Mouse (Mus musculus) Patski (cell line): Measurements from ENCODE around the gene Ciapin1. TPM values are rescaled to one million over a fixed set of nuclear protein-coding genes. Genes with fewer than 3 reads are reported as not detected.

ENCODE experiments used
- ATAC-seq: fragments of 100-300 bp; one replicate; pipeline ENCODE4 v1.8.0; 2021
- CTCF ChIA-PET: fragments of 350-600 bp; sonication (Branson Sonifier 250); formaldehyde crosslinking; loops from one replicate; lab custom pipeline; 2022; ENCODE audit warnings: inconsistent platforms; lab: Charles Lee
- POLR2A ChIA-PET: fragments of 350-600 bp; sonication (Branson Sonifier 250); formaldehyde crosslinking; loops from one replicate; lab custom pipeline; 2022; ENCODE audit warnings: antibody characterized with exemption, inconsistent platforms; lab: Charles Lee
- DNase-seq: peaks from one replicate; pipeline ENCODE4 v3.0.0-alpha.2; 2011; ENCODE audit warnings: low read depth, low spot score
- H3K27me3 ChIP-seq: fragments of 371-371 bp; one replicate; pipeline ENCODE4 v1.5.1; 2021
- CTCF ChIP-seq: fragments of 100-300 bp; IDR thresholded peaks from one replicate; pipeline ENCODE4 v1.5.1; 2021
- in situ Hi-C: fragments of 300-500 bp; cut with MboI; formaldehyde crosslinking; loops from 3 replicates; pipeline ENCODE4 v1.11.1; 2018; ENCODE audit warnings: low pct_unique_long_range_greater_than_20kb, mixed read lengths
- polyA plus RNA-seq: library from polyadenylated mRNA; unstranded; gene quantifications from one replicate; pipeline ENCODE4 v1.2.3, GENCODE M21; 2021

The Ciapin1 gene
- polyA plus RNA-seq, 1 experiment from 2014 or later = 128 TPM

DNA sequence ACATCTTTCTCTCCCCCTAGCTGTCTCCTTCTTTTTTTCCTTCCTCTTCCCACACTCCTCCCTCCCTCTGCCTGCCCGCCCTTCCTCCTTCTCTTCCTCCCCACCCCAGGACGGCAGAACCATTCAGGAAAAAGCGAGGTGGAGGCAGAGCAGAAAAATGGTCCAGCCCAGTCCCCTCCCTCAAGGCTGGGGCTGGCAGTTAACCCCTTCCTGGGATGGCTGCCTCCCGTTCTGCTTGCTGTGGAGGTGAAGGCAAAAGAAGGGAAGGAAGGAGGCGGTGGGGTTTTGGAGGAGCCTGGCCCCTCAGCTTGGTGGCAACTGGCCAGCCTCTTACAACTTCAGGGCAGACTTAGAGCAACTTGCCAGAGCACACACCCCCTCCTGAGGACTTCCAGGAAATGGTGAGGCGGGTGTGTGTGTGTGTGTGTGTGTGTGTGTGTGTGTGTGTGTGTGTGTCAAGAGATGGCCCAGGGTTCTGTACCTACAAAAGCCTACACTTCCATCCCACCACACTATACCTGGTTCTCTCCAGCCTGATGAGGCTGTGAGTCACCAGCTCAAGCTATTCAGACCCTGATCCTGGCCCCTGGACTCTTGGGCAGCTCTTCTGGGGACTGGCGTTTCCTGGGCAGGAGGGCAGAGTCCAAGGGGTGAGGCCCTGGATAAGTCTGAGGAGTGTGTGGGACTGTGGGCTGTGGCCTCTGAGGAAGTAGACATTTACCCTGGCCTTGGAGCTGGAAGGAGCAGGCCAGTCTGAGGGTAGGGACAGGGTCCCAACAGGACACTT, 33.1 kb upstream of the Ciapin1 start:
- H3K27me3 ChIP-seq = no peaks in the 10 kb centered on the region
- no peak for TF ChIP-seq CTCF
- POLR2A ChIA-PET = interaction anchor here (0.9 to 1.1 kb wide), 2 partner anchors 8 to 44 kb away, joined by 3 to 7 read pairs; no protein-coding TSS in a partner anchor
- in situ Hi-C loops = loop anchor here (5.0 kb wide), 1 partner anchor 36 kb away; no protein-coding TSS in a partner anchor
- CTCF ChIA-PET = interaction anchor here (1.0 to 5.6 kb wide), 5 partner anchors 19 to 167 kb away, joined by 3 to 41 read pairs (median 3); no protein-coding TSS in a partner anchor
- ATAC-seq = no peak
- DNase-seq = no peak

- CTCF ChIA-PET = interaction anchor here (1.0 to 1.8 kb wide), 3 partner anchors 39 to 71 kb away, joined by 3 to 6 read pairs (median 3); no protein-coding TSS in a partner anchor
- no peaks in the 10 kb centered on the region for H3K27me3 ChIP-seq
- POLR2A ChIA-PET = interaction anchor here (1.1 kb wide), 1 partner anchor 45 kb away, joined by 7 read pairs; no protein-coding TSS in a partner anchor
- DNase-seq (no peak), ATAC-seq (no peak)
- in situ Hi-C loops = loop anchor here (5.0 kb wide), 1 partner anchor 37 kb away; no protein-coding TSS in a partner anchor
- TF ChIP-seq CTCF = no peak
Observed at GRCm38 (mm10) chr8:94870474-94871107, 32.4 kb upstream of the Ciapin1 start.

- TF ChIP-seq CTCF = no peak
- no peaks in the 10 kb centered on the region for H3K27me3 ChIP-seq
- no peak for ATAC-seq
- POLR2A ChIA-PET = no interaction called here
- no peak for DNase-seq
- in situ Hi-C loops = loop anchor here (5.0 kb wide), 1 partner anchor 37 kb away; no protein-coding TSS in a partner anchor
- CTCF ChIA-PET = interaction anchor here (1.0 to 1.8 kb wide), 2 partner anchors 55 to 72 kb away, joined by 3 to 6 read pairs; no protein-coding TSS in a partner anchor
Observed at GRCm38 (mm10) chr8:94870003-94870402, 31.8 kb upstream of the Ciapin1 start.

DNA sequence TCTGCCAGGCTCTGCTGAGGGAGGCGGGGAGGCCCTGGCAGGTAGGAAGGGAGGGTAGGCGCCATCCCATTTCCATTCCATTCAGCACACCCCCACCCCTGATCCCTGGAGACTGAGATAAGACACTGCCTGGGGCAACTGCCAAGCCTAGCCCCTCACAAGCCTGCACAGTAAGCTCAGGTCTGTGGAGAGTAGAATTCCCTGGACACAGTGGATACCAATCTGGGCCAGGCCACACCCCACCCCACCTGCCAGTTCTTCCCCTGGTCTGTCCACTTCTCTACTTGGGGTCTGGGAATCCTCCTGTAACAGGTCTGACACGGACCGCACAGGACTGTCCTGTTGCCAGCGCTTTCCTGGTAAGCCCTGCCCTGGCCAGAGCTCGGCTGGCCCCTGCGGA, 31.0 kb upstream of the Ciapin1 start:
- in situ Hi-C loops = no loop called here
- CTCF ChIA-PET = interaction anchor here (1.8 kb wide), 1 partner anchor 54 kb away, joined by 6 read pairs; no protein-coding TSS in a partner anchor

DNA sequence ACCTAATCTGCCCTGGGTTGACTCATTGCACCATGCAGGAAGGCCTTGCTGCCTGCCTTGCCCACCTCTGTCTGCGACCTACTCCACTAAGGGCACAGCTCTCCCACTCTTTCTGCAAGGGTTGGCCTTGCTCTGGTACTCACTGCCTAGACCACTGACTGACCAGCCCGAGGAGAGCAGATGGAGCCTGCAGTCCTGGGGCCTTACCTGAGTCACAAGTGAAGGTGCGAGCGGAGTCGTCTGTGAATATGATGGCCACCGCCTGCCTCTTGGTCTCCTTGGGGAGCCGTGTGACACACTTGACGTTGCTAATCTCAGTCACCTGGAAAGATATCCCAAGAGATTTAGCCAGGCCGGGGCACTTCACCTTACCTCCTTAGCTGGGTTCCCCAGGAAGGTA, 28.8 kb upstream of the Ciapin1 start:
- ChIA-PET POLR2A (interaction anchor here (0.6 to 1.0 kb wide), 5 partner anchors 10 to 80 kb away, joined by 3 to 5 read pairs (median 3); no protein-coding TSS in a partner anchor), CTCF (interaction anchor here (1.0 to 4.6 kb wide), 4 partner anchors 7 to 45 kb away, joined by 3 to 23 read pairs (median 3); partner anchors contain the start of gene Dok4)
- in situ Hi-C loops = no loop called here
- DNase-seq (no peak), ATAC-seq (no peak)
- no peak for TF ChIP-seq CTCF
- no peaks in the 10 kb centered on the region for H3K27me3 ChIP-seq

More for the DNA sequence above, 31.0 kb upstream of the Ciapin1 start:
- TF ChIP-seq CTCF = no peak
- POLR2A ChIA-PET = no interaction called here
- no peak for DNase-seq
- no peak for ATAC-seq
- H3K27me3 ChIP-seq = no peaks in the 10 kb centered on the region

- in situ Hi-C loops = no loop called here
- ChIA-PET CTCF (interaction anchor here (4.6 kb wide), 1 partner anchor 9 kb away, joined by 23 read pairs; the partner anchor contains the start of gene Dok4), POLR2A (interaction anchor here (0.7 kb wide), 1 partner anchor 27 kb away, joined by 3 read pairs; no protein-coding TSS in a partner anchor)
- no peaks in the 10 kb centered on the region for H3K27me3 ChIP-seq
- peak; percentile 29 for ATAC-seq
- TF ChIP-seq CTCF = no peak
- DNase-seq = no peak
Observed at GRCm38 (mm10) chr8:94865292-94865691, 27.1 kb upstream of the Ciapin1 start.

DNA sequence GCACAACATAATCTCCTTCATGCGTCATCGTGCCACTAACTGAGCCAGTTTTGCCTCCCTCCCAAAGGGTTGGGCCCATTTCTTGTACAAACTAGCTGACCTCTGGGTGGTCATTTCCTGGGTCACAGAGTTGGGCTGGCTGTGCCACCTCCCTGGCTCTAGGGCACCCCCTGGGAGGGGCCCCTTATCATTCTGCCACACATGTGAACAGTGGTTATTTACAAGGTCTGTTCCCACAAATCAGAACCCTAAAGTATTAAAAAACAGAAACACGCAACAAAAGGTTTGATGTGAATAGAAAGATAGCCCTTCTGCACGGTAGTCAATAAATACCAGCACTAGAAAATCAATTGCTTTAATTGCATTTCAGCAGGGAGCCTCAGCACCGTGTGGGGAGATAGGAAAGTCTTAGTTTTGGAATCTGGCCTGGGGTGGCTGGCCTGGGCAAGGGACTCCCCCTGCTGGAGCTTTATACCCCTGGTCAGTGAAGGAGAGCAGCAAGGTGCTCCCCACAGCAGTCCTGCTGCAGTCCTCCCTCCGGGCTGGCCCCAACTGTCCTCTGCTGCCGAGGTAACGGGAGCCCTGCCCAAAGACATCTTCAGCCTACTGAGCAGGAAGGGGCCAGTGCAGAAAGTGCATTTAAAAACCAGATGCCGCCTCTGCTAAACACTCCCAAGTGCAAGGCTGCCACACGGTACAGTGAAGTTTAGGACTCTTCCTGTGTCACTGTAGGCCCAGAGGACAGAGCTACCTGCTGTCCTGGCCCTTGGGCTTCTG, 25.9 kb upstream of the Ciapin1 start:
- DNase-seq = no peak
- H3K27me3 ChIP-seq = no peaks in the 10 kb centered on the region
- CTCF ChIA-PET = interaction anchor here (0.7 to 4.6 kb wide), 3 partner anchors 10 to 41 kb away, joined by 3 to 23 read pairs (median 3); partner anchors contain the start of gene Dok4
- POLR2A ChIA-PET = interaction anchor here (0.6 to 1.3 kb wide), 2 partner anchors 8 to 905 kb away, joined by 3 to 4 read pairs; no protein-coding TSS in a partner anchor
- in situ Hi-C loops = no loop called here
- ATAC-seq = no peak
- no peak for TF ChIP-seq CTCF

GRCm38 (mm10) chr8:94862487-94863220, 24.5 kb upstream of the Ciapin1 start:
- no peak for ATAC-seq
- in situ Hi-C loops = no loop called here

More at GRCm38 (mm10) chr8:94862487-94863220, 24.5 kb upstream of the Ciapin1 start:
- CTCF ChIA-PET = interaction anchor here (1.1 to 4.6 kb wide), 3 partner anchors 11 to 45 kb away, joined by 3 to 23 read pairs (median 3); partner anchors contain the start of gene Dok4
- no peaks in the 10 kb centered on the region for H3K27me3 ChIP-seq
- TF ChIP-seq CTCF = no peak
- POLR2A ChIA-PET = interaction anchor here (1.8 kb wide), 1 partner anchor 41 kb away, joined by 8 read pairs; no protein-coding TSS in a partner anchor
- no peak for DNase-seq
